Mouse (Mus musculus) heart, embryonic 14.5 days (tissue): ENCODE measurements at regions not wholly inside any gene's neighbourhood (a gene's known extent, or its start where the extent isn't known, plus 50 kb on each side); places are given as distances from the start of the nearest gene placed in this dataset.

Source experiments
- ATAC-seq: fragments of 200-750 bp; cut with Nextera tagmentation; 2 replicates; pipeline ENCODE4 v1.8.0; 2017; ENCODE audit warnings: low read depth, moderate TSS enrichment; ENCODE audit not compliant: insufficient number of reproducible peaks, insufficient read depth, low FRiP score
- H3K27ac ChIP-seq, 2 experiments: fragments of 200-500 bp in 1 of 2; fragments of 300-500 bp in 1 of 2; sonication (generic) in 1 of 2; replicated peaks in 1 of 2; 2 replicates each; pipeline ENCODE4 v1.5.1; 2012 to 2014; ENCODE audit warnings: low read depth in 2 of 2, low read length in 2 of 2, control low read depth in 1 of 2, mild to moderate bottlenecking in 1 of 2, mixed read lengths in 1 of 2; ENCODE audit not compliant: control insufficient read depth in 1 of 2, insufficient read depth in 1 of 2
- H3K27me3 ChIP-seq: fragments of 300-500 bp; sonication (generic); 2 replicates; pipeline ENCODE4 v1.6.1; 2014; ENCODE audit warnings: mild to moderate bottlenecking, low read length, control low read depth; ENCODE audit not compliant: control insufficient read depth, insufficient read depth
- H3K36me3 ChIP-seq: fragments of 300-500 bp; sonication (generic); 2 replicates; pipeline ENCODE4 v1.6.1; 2014; ENCODE audit warnings: mild to moderate bottlenecking, control low read depth, low read length, mixed read lengths; ENCODE audit not compliant: control insufficient read depth, insufficient read depth
- H3K4me1 ChIP-seq, 2 experiments: fragments of 200-500 bp in 1 of 2; fragments of 300-500 bp in 1 of 2; sonication (generic) in 1 of 2; 2 replicates each; pipeline ENCODE4 v1.6.1; 2012 to 2014; ENCODE audit warnings: low read length in 2 of 2, control low read depth in 1 of 2, mixed read lengths in 1 of 2; ENCODE audit not compliant: control insufficient read depth in 2 of 2, insufficient read depth in 2 of 2
- H3K4me2 ChIP-seq: fragments of 300-500 bp; sonication (generic); 2 replicates; pipeline ENCODE4 v1.6.1; 2014; ENCODE audit warnings: mild to moderate bottlenecking, low read length
- H3K4me3 ChIP-seq, 2 experiments: fragments of 200-500 bp in 1 of 2; fragments of 300-500 bp in 1 of 2; sonication (generic) in 1 of 2; 2 replicates each; pipeline ENCODE4 v1.5.1; 2012 to 2014; ENCODE audit warnings: low read length in 2 of 2, mild to moderate bottlenecking in 2 of 2, control low read depth in 1 of 2, low read depth in 1 of 2, moderate library complexity in 1 of 2; ENCODE audit not compliant: control insufficient read depth in 1 of 2, insufficient read depth in 1 of 2
- H3K9ac ChIP-seq: fragments of 300-500 bp; sonication (generic); 2 replicates; pipeline ENCODE4 v1.6.1; 2014; ENCODE audit warnings: mild to moderate bottlenecking, low read length
- H3K9me3 ChIP-seq: fragments of 300-500 bp; sonication (generic); 2 replicates; pipeline ENCODE4 v1.6.1; 2016; ENCODE audit warnings: low read length, control low read depth; ENCODE audit not compliant: control insufficient read depth
- WGBS: fragments of 180-500 bp; shearing (Covaris S2); extraction: QIAGEN DNeasy Blood & Tissue Kit; methylation state at CpG from one replicate; pipeline ENCODE4 v1.1.7; 2014; 5-methylcytosine and 5-hydroxymethylcytosine counted together

DNA sequence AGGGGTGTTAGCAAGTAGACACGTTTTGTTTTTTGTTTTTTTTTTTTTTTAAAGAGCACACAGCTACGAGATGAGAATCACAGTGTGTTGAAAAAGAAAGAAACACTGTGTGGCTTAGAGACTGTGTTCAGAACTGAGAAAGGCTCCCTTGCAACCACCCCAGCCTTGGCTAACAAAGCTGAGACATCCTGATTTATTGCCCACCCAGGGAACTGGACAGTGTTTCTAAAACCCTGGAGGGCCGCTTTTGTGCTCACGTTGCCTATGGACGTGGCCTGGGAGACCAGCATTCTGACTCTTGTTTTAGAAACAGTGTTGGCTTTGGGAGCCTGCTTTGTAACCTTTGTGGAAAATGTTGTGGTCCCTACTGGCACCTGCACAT lies 174.3 kb upstream of the Nr4a3 start:
- Histone ChIP-seq H3K4me1 (no peaks in the 10 kb centered on the region), H3K4me3 (no peak overlapping the region), H3K4me2 (no peak overlapping the region), H3K36me3 (no peaks in the 10 kb centered on the region), H3K27me3 (no peaks in the 10 kb centered on the region), H3K9ac (no peak overlapping the region), H3K9me3 (no peaks in the 10 kb centered on the region), H3K27ac (no peak overlapping the region)
- 74% methylated on average over 5 of the region's 5 CpGs for WGBS
- ATAC-seq, result no peak

GRCm38 (mm10) chr4:47881560-47881959 lies 163.4 kb upstream of the Nr4a3 start:
- no peak for ATAC-seq
- Histone ChIP-seq H3K9ac (no peak overlapping the region), H3K4me3 (no peak overlapping the region), H3K4me2 (no peak overlapping the region), H3K36me3 (no peaks in the 10 kb centered on the region), H3K27me3 (no peaks in the 10 kb centered on the region), H3K9me3 (no peaks in the 10 kb centered on the region), H3K27ac (no peak overlapping the region), H3K4me1 (no peaks in the 10 kb centered on the region)
- 62% methylated on average over 9 of the region's 9 CpGs for WGBS

DNA sequence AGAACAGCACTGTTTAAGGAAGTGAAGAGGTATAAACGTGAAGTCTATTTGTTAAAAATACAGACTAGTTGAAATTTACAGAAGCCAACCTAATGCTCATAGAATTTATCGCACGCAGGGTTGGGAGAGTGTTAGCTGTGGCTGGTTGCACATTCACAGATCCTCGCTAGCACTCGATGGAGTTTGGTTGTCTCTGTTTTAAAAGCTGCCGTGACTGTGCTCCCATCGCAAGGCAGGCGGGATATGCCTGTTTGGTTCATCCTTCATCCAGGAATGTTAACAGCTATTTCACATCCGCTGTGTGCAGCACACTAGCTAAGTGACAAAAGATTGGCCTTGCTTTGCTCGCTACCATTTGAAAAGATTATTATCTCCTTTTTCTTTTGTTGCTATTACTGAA lies 162.9 kb upstream of the Nr4a3 start:
- no peaks in the 10 kb centered on the region for H3K4me1 ChIP-seq
- no peak overlapping the region for H3K4me2 ChIP-seq
- H3K4me3 ChIP-seq, result no peak overlapping the region
- no peak overlapping the region for H3K9ac ChIP-seq
- H3K36me3 ChIP-seq, result no peaks in the 10 kb centered on the region
- H3K9me3 ChIP-seq, result no peaks in the 10 kb centered on the region
- H3K27ac ChIP-seq, result no peak overlapping the region
- WGBS, result 69% methylated on average over 10 of the region's 10 CpGs
- ATAC-seq, result no peak
- no peaks in the 10 kb centered on the region for H3K27me3 ChIP-seq

DNA sequence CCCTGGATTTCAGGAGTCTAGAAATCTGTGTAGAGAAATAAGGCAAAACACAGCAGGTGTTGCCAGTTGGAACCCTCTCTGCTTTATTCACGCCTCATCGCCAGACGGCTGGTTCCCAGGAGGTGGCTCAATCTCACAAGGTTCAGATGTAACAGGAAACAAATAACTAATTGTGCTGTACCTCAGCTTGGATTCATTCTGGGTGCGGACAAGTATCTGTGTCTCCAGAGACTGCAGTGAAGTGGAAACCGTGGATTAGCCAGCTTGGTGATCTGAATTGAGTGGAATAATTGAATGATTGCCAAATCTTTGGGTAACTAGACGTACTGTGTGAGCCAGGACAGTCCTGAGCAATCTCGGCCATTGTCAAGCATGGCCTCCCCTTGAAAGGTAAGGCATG lies 145.4 kb upstream of the Nr4a3 start:
- Histone ChIP-seq H3K27me3 (no peaks in the 10 kb centered on the region), H3K36me3 (no peaks in the 10 kb centered on the region), H3K4me3 (no peak overlapping the region), H3K4me2 (no peak overlapping the region), H3K9me3 (no peaks in the 10 kb centered on the region), H3K9ac (no peak overlapping the region), H3K27ac (no peak overlapping the region), H3K4me1 (no peaks in the 10 kb centered on the region)
- WGBS, result 60% methylated on average over 7 of the region's 7 CpGs
- no peak for ATAC-seq

DNA sequence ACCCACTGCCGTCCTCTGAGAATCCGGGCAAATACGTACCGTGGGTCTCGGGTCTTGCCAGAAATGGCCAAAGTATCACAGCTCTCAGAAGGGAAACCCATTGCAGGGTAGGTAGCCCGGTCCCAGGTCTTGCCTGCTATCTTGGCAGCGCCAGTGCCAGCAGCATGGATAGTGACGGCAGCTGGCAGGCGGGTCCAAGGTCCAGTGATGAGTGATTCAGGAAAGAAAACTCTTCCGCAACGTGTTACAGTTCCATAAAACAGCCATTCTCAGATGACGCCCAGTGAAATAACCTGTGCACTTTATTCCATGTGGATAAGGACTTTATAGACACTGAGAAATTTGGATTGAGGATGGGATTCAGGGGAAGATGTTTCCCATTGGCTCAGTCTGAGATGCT lies 142.2 kb upstream of the Nr4a3 start:
- no peak overlapping the region for H3K27ac ChIP-seq
- H3K4me1 ChIP-seq, result no peaks in the 10 kb centered on the region
- WGBS, result 91% methylated on average over 12 of the region's 12 CpGs
- H3K4me3 ChIP-seq, result no peak overlapping the region
- no peak overlapping the region for H3K9ac ChIP-seq
- H3K9me3 ChIP-seq, result no peaks in the 10 kb centered on the region
- no peak for ATAC-seq
- no peaks in the 10 kb centered on the region for H3K36me3 ChIP-seq
- H3K4me2 ChIP-seq, result no peak overlapping the region
- no peaks in the 10 kb centered on the region for H3K27me3 ChIP-seq

GRCm38 (mm10) chr4:47912259-47912658 lies 132.7 kb upstream of the Nr4a3 start:
- H3K9ac ChIP-seq, result no peak overlapping the region
- no peak overlapping the region for H3K27ac ChIP-seq
- no peak overlapping the region for H3K4me2 ChIP-seq
- no peaks in the 10 kb centered on the region for H3K9me3 ChIP-seq
- no peaks in the 10 kb centered on the region for H3K36me3 ChIP-seq
- no peak for ATAC-seq
- H3K4me3 ChIP-seq, result no peak overlapping the region
- no peaks in the 10 kb centered on the region for H3K4me1 ChIP-seq
- H3K27me3 ChIP-seq, result no peaks in the 10 kb centered on the region
- 65% methylated on average over 1 of the region's 1 CpGs for WGBS

- no peaks in the 10 kb centered on the region for H3K4me1 ChIP-seq
- no peak for ATAC-seq
- H3K27ac ChIP-seq, result no peak overlapping the region
- H3K4me3 ChIP-seq, result no peak overlapping the region
- no peaks in the 10 kb centered on the region for H3K36me3 ChIP-seq
- H3K9me3 ChIP-seq, result no peaks in the 10 kb centered on the region
- H3K27me3 ChIP-seq, result no peaks in the 10 kb centered on the region
- H3K4me2 ChIP-seq, result no peak overlapping the region
- 82% methylated on average over 7 of the region's 7 CpGs for WGBS
- no peak overlapping the region for H3K9ac ChIP-seq
Observed at GRCm38 (mm10) chr4:47919576-47919975, 125.4 kb upstream of the Nr4a3 start.

GRCm38 (mm10) chr4:47931464-47931863 lies 113.5 kb upstream of the Nr4a3 start:
- no peak overlapping the region for H3K4me2 ChIP-seq
- H3K27ac ChIP-seq, result no peak overlapping the region
- no peak for ATAC-seq
- H3K4me1 ChIP-seq, result no peaks in the 10 kb centered on the region
- H3K36me3 ChIP-seq, result no peaks in the 10 kb centered on the region
- no peak overlapping the region for H3K4me3 ChIP-seq
- 79% methylated on average over 2 of the region's 2 CpGs for whole genome bisulfite sequencing
- H3K9ac ChIP-seq, result no peak overlapping the region
- no peaks in the 10 kb centered on the region for H3K27me3 ChIP-seq
- H3K9me3 ChIP-seq, result no peaks in the 10 kb centered on the region
